Mouse (Mus musculus) midbrain, embryonic 14.5 days (tissue): ENCODE data around the gene Prrg2. TPM values are rescaled to one million over a fixed set of nuclear protein-coding genes. Genes with fewer than 3 reads are reported as not detected.
A peak's percentile ranks its signal among the peaks of the same experiment; 100 is the strongest.
"Not testable (repeated sequence)": the region's sequence is repeated elsewhere in the genome, so short reads cannot be mapped to it uniquely, and the experiment has no call there.

Experiments used
- ATAC-seq: fragments of 200-750 bp; cut with Nextera tagmentation; 2 replicates; pipeline ENCODE4 v1.8.0; 2017; ENCODE audit warnings: moderate number of reproducible peaks, moderate library complexity; ENCODE audit not compliant: low FRiP score, low TSS enrichment
- DNase-seq: peaks from one replicate; pipeline ENCODE4 v3.0.0-alpha.2; 2015
- H3K27ac ChIP-seq: fragments of 300-500 bp; sonication (generic); replicated peaks from 2 replicates; pipeline ENCODE4 v1.5.1; 2014; ENCODE audit warnings: mild to moderate bottlenecking, low read depth, low read length, moderate library complexity
- H3K27me3 ChIP-seq: fragments of 300-500 bp; sonication (generic); 2 replicates; pipeline ENCODE4 v1.6.1; 2014; ENCODE audit warnings: low read length, control low read depth, mixed read lengths; ENCODE audit not compliant: control insufficient read depth, insufficient read depth
- H3K36me3 ChIP-seq: fragments of 300-500 bp; sonication (generic); 2 replicates; pipeline ENCODE4 v1.6.1; 2014; ENCODE audit warnings: low read length, control low read depth; ENCODE audit not compliant: control insufficient read depth, insufficient read depth
- H3K4me1 ChIP-seq: fragments of 300-500 bp; sonication (generic); 2 replicates; pipeline ENCODE4 v1.6.1; 2014; ENCODE audit warnings: mild to moderate bottlenecking, antibody characterized with exemption, low read length, control low read depth; ENCODE audit not compliant: control insufficient read depth, insufficient read depth
- H3K4me2 ChIP-seq: fragments of 300-500 bp; sonication (generic); 2 replicates; pipeline ENCODE4 v1.6.1; 2014; ENCODE audit warnings: mild to moderate bottlenecking, low read length, moderate library complexity
- H3K4me3 ChIP-seq: fragments of 300-500 bp; sonication (generic); replicated peaks from 2 replicates; pipeline ENCODE4 v1.5.1; 2014; ENCODE audit warnings: low read depth, low read length
- H3K9ac ChIP-seq: fragments of 300-500 bp; sonication (generic); replicated peaks from 2 replicates; pipeline ENCODE4 v1.6.1; 2014; ENCODE audit warnings: mild to moderate bottlenecking, low read length, moderate library complexity
- H3K9me3 ChIP-seq: fragments of 300-500 bp; sonication (generic); 2 replicates; pipeline ENCODE4 v1.6.1; 2016; ENCODE audit warnings: low read length, control low read depth, mixed read lengths; ENCODE audit not compliant: control insufficient read depth
- WGBS: fragments of 180-500 bp; shearing (Covaris S2); extraction: QIAGEN DNeasy Blood & Tissue Kit; methylation state at CpG from one replicate; pipeline ENCODE4 v1.1.7; 2014; 5-methylcytosine and 5-hydroxymethylcytosine counted together
- polyA plus RNA-seq: library from polyadenylated mRNA; unstranded; fragments of >200 nt; fragmentation: Nextera tagmentation; extraction: Ambion mirVana; gene quantifications from 2 replicates; pipeline ENCODE4 v1.2.1, GENCODE M21; 2014

Prrg2 gene
- 10.1 and 12.2 TPM in 2 replicates for polyA plus RNA-seq

DNA sequence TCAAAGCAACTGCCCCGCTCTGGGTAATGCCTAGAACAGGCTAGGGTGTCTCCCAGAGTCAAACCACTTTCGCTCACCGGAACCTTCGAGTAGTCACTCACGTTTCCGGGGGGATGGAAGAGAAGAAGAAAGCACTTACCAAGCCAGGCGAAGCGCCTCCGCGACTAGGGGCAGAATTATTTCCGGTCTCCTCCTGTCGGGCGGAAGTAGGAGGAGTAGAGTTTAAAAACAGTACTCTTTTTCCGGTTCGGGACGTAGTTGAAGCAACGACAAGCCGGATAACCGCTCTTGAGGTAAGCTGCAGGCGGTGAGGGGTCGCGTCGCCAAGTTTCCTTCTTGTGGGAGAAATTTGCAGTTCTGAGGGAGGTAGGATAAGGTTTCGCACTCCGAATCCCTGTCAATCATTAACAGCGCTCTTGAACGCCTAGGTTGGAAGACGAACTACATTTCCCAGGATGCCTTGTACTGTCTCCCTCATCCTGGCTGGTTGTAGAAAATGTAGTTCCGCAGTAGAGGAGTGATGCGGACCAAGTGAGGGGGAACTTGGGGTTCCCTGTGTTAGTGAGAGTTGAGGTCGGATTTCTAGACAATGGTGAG lies at the start of gene Prrg2, which contains the start of gene Nosip:
Prrg2 (minus strand) TSS at position 439 of the 597 bp plus-strand sequence.
Nosip (plus strand) TSS at position 191 of the 597 bp plus-strand sequence.
- under 1% methylated on average over 31 of the region's 31 CpGs for WGBS
- no peaks in the 10 kb centered on the region for H3K27me3 ChIP-seq
- peak; percentile 98 for DNase-seq
- no peaks in the 10 kb centered on the region for H3K9me3 ChIP-seq
- ATAC-seq, result peak; percentile 87
- H3K27ac ChIP-seq, result peak within 1 kb of the TSS; percentile 86
- H3K4me3 ChIP-seq, result peak within 1 kb of the TSS; percentile 54
- peaks cover 25% of the 10 kb centered on the region for H3K4me1 ChIP-seq
- H3K36me3 ChIP-seq, result no peaks in the 10 kb centered on the region
- peak within 1 kb of the TSS; percentile 49 for H3K9ac ChIP-seq
- peak within 1 kb of the TSS; percentile 54 for H3K4me2 ChIP-seq

- H3K27ac ChIP-seq, result no peak overlapping the region
- H3K4me2 ChIP-seq, result no peak overlapping the region
- no peak overlapping the region for H3K4me3 ChIP-seq
- no peaks in the 10 kb centered on the region for H3K36me3 ChIP-seq
- 70% methylated on average over 2 of the region's 2 CpGs for WGBS
- DNase-seq, result no peak
- no peak for ATAC-seq
- no peaks in the 10 kb centered on the region for H3K9me3 ChIP-seq
- no peaks in the 10 kb centered on the region for H3K27me3 ChIP-seq
- no peak overlapping the region for H3K9ac ChIP-seq
- H3K4me1 ChIP-seq, result no peaks in the 10 kb centered on the region
Observed at GRCm38 (mm10) chr7:45111940-45112339, 49.5 kb upstream of the Prrg2 start.

DNA sequence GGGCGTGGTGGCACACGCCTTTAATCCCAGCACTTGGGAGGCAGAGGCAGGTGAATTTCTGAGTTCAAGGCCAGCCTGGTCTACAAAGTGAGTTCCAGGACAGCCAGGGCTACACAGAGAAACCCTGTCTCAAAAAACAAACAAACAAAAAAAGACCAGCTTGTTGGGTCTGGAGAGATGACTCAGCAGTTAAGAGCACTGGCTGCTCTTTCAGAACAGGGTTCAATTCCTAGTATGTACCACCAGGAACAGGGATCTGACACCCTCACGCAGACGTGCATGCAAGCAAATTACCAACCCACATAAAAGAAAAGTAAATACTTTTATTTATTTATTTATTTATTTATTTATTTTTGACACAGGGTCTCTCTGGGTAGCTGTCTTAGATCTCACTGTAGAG lies 47.6 kb upstream of the Prrg2 start:
- not testable (repeated sequence) for H3K27ac ChIP-seq, H3K4me2 ChIP-seq, ATAC-seq, DNase-seq, H3K9me3 ChIP-seq, H3K27me3 ChIP-seq, H3K4me1 ChIP-seq, H3K4me3 ChIP-seq, H3K36me3 ChIP-seq, H3K9ac ChIP-seq
- WGBS, result 95% methylated on average over 4 of the region's 4 CpGs

DNA sequence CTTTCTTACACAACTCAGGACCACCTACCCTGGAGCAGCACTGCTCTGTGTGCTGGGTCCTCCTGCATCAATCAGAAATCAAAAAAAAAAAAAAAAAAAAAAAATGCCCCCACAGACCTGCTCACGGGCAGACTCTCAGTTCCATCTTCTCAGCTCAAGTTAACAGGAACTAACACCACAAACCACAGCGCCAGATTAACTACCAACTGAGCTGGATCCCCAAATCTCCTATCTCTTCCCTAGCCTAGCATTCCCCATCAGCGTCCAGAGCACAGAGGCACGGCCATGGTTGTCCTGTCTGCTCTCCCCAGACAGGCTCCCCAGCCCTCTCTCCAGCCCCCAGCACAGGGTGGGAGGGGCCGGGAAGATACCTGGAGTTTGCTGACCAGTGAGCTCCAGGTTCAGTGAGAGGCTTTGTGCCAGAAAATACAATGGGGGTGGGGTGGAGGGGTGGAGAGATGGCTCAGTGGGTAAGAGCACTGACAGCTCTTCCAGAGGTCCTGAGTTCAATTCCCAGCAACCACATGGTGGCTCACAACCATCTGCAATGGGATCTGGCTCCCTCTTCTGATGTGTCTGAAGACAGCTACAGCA lies 44.7 kb upstream of the Prrg2 start:
- Histone ChIP-seq H3K4me1 (no peaks in the 10 kb centered on the region), H3K4me3 (no peak overlapping the region), H3K36me3 (no peaks in the 10 kb centered on the region), H3K9ac (no peak overlapping the region), H3K27me3 (no peaks in the 10 kb centered on the region), H3K4me2 (no peak overlapping the region), H3K27ac (no peak overlapping the region), H3K9me3 (no peaks in the 10 kb centered on the region)
- 52% methylated on average over 5 of the region's 5 CpGs for WGBS
- no peak for ATAC-seq
- DNase-seq, result no peak

DNA sequence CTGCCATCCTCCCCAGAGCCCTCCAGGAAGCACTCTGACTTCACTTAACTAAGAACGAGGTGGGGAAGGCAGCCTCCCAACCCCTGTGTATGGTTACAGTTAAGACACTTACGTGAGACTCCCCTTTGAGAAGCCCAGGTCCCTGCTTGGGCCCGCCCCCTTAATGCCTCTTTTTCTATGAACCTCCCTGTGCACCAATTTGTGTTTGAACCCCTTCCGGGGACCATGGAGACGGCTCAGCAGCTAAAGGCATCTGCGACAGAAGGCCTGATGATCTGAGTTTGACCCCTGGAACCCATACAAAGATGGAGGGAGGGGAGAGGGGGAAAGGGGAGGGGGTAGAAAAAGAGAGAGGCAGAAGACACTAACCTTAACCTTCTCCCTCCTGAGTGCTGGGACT lies 44.0 kb upstream of the Prrg2 start:
- WGBS, result 13% methylated on average over 6 of the region's 6 CpGs

GRCm38 (mm10) chr7:45105491-45105890 lies 43.0 kb upstream of the Prrg2 start:
- no peaks in the 10 kb centered on the region for H3K36me3 ChIP-seq
- no peak for DNase-seq
- no peak overlapping the region for H3K27ac ChIP-seq
- 83% methylated on average over 8 of the region's 8 CpGs for WGBS
- no peaks in the 10 kb centered on the region for H3K9me3 ChIP-seq
- H3K4me2 ChIP-seq, result no peak overlapping the region
- no peak overlapping the region for H3K9ac ChIP-seq
- no peaks in the 10 kb centered on the region for H3K27me3 ChIP-seq
- ATAC-seq, result no peak
- H3K4me1 ChIP-seq, result no peaks in the 10 kb centered on the region
- no peak overlapping the region for H3K4me3 ChIP-seq

More for the DNA sequence above, 44.0 kb upstream of the Prrg2 start:
- H3K4me2 ChIP-seq, result no peak overlapping the region
- H3K9me3 ChIP-seq, result no peaks in the 10 kb centered on the region
- no peak for DNase-seq
- no peak for ATAC-seq
- H3K4me3 ChIP-seq, result no peak overlapping the region
- H3K27me3 ChIP-seq, result no peaks in the 10 kb centered on the region
- no peak overlapping the region for H3K27ac ChIP-seq
- H3K36me3 ChIP-seq, result no peaks in the 10 kb centered on the region
- H3K9ac ChIP-seq, result no peak overlapping the region
- H3K4me1 ChIP-seq, result no peaks in the 10 kb centered on the region

- WGBS, result 80% methylated on average over 5 of the region's 5 CpGs
- ATAC-seq, result no peak
- H3K36me3 ChIP-seq, result no peaks in the 10 kb centered on the region
- no peak for DNase-seq
- no peak overlapping the region for H3K4me3 ChIP-seq
- no peak overlapping the region for H3K27ac ChIP-seq
- H3K4me1 ChIP-seq, result no peaks in the 10 kb centered on the region
- H3K9me3 ChIP-seq, result no peaks in the 10 kb centered on the region
- no peaks in the 10 kb centered on the region for H3K27me3 ChIP-seq
- no peak overlapping the region for H3K9ac ChIP-seq
- no peak overlapping the region for H3K4me2 ChIP-seq
Observed at GRCm38 (mm10) chr7:45104941-45105340, 42.5 kb upstream of the Prrg2 start.

DNA sequence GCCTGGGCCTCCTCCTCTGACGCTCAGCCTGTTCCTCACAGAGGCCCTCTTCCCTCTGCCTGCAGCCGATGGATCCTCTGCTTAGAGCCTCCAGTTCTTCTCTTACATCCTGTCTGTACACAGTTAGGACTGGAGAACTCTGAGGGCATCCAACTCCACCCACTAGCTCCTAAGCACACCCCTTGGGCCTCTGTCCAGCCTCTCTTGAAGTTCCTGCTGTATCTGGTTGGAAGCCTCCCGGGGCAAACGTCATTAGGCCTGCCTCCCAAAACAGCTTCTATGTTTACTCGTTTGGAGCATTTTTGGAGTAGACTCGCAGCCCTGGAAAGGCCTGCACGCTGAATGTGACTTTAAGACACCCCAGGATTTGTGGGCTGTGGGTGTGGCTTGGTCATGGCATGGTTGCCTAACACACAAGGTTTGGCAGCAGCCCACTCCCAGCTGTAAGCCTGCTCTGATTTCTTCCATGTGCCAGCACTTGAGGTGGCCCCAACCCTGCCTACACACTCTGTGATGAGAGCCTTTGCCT lies 41.2 kb upstream of the Prrg2 start, which contains the start of gene Fcgrt:
Fcgrt (minus strand) TSS at position 200 of the 529 bp plus-strand sequence.
- ATAC-seq (no peak), DNase-seq (no peak)
- H3K4me3 ChIP-seq, result no peak within 1 kb of the TSS

More for the DNA sequence above, 41.2 kb upstream of the Prrg2 start, which contains the start of gene Fcgrt:
- Histone ChIP-seq H3K27ac (no peak within 1 kb of the TSS), H3K36me3 (no peaks in the 10 kb centered on the region), H3K4me1 (no peaks in the 10 kb centered on the region), H3K9ac (no peak within 1 kb of the TSS), H3K4me2 (no peak within 1 kb of the TSS), H3K27me3 (no peaks in the 10 kb centered on the region), H3K9me3 (no peaks in the 10 kb centered on the region)
- 79% methylated on average over 7 of the region's 7 CpGs for WGBS
